Mouse (Mus musculus): ENCODE measurements at regions not wholly inside any gene's neighbourhood (a gene's known extent, or its start where the extent isn't known, plus 50 kb on each side); places are given as distances from the start of the nearest gene placed in this dataset.

DNA sequence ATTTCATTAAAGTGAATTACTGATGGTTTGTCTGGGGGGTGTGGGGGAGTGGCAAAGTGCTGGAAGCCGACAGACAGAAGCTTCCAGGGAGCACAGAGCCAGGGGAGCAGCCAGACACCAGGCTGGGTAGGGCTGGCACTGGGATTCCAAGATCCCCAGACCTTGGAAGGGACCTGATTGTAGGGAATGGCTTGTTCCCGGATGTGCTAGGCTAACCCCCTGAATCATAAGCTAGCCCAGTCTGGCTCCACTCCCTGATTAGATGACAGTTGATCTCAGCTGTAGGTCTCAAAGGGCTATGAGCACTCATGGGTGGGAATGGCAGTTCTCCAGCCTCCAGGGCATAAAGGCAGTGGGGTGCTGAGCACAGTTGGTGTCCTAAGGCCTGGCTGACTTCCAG, 94.8 kb upstream of the Ret start:
- Histone ChIP-seq H3K27ac (replicated peaks; ENCODE audit: low read depth, low read length) (no peak overlapping the region), H3K4me3 (replicated peaks; ENCODE audit: low read length) (no peak overlapping the region), H3K27me3 (ENCODE audit: control insufficient read depth, insufficient read depth, low read length) (no peaks in the 10 kb centered on the region), H3K4me2 (replicated peaks; ENCODE audit: low read depth, low read length, severe bottlenecking) (no peak overlapping the region), H3K9me3 (ENCODE audit: control insufficient read depth, low read length) (no peaks in the 10 kb centered on the region), H3K4me1 (ENCODE audit: control insufficient read depth, insufficient read depth, low read length) (no peaks in the 10 kb centered on the region), H3K9ac (ENCODE audit: low read depth, low read length, severe bottlenecking) (no peak overlapping the region), H3K36me3 (ENCODE audit: control insufficient read depth, insufficient read depth, low read length) (no peaks in the 10 kb centered on the region)
- WGBS: 55% methylated on average over 2 of the region's 2 CpGs
- no peak for DNase-seq (ENCODE audit: low spot score)
- no peak for ATAC-seq (ENCODE audit: low FRiP score, low read depth)
- TF ChIP-seq POLR2A (IDR thresholded peaks at IDR 0.05; ENCODE audit: borderline replicate concordance, extremely low read depth, insufficient read depth, insufficient read length): no peak

DNA sequence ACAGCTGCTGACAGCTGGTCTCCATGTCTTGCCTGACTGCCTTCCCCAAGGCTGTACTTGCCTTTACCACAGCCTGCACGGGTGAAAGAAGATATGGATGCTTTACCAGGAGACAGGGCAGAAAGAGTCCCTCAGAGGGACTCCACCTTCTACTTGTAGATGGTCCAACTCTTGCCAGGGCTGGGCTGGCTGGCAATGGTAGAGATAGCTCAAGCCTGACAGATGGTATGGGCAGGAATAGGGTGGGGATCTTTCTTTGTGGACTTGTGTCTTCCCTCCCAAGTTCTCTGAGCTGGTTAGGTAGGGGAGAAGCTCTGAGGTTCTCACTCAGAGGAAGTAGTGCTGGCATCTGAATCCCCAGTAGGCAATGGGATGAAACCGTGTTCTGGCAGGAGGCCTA, 93.9 kb upstream of the Ret start:
- H3K27me3 ChIP-seq (ENCODE audit: control insufficient read depth, insufficient read depth, low read length): no peaks in the 10 kb centered on the region
- TF ChIP-seq POLR2A (IDR thresholded peaks at IDR 0.05; ENCODE audit: borderline replicate concordance, extremely low read depth, insufficient read depth, insufficient read length): no peak
- ATAC-seq (ENCODE audit: low FRiP score, low read depth) (no peak), DNase-seq (ENCODE audit: low spot score) (no peak)
- H3K4me2 ChIP-seq (replicated peaks; ENCODE audit: low read depth, low read length, severe bottlenecking): no peak overlapping the region
- no peaks in the 10 kb centered on the region for H3K36me3 ChIP-seq (ENCODE audit: control insufficient read depth, insufficient read depth, low read length)
- 73% methylated on average over 2 of the region's 2 CpGs for WGBS
- H3K27ac ChIP-seq (replicated peaks; ENCODE audit: low read depth, low read length): no peak overlapping the region
- no peak overlapping the region for H3K4me3 ChIP-seq (replicated peaks; ENCODE audit: low read length)
- H3K9ac ChIP-seq (ENCODE audit: low read depth, low read length, severe bottlenecking): no peak overlapping the region
- H3K9me3 ChIP-seq (ENCODE audit: control insufficient read depth, low read length): no peaks in the 10 kb centered on the region
- no peaks in the 10 kb centered on the region for H3K4me1 ChIP-seq (ENCODE audit: control insufficient read depth, insufficient read depth, low read length)

DNA sequence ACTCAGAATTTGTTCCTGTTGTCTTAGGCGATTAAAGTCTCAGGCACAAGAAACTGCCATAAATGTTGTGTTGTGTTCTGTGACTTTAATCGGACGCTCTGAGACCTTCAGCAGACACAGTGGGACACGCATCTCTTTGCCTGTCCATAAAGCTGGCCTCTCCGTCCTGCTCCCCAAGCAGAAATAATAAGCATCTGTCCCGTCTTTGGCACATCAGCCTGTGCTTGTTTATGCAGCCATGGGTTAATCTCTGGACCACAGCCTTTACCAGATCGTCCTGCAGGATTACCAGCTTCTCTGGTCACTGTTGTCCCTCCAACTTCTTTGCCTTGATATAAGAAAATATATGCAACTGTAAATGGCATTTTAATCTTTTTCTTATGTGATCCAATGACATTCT, 87.7 kb upstream of the Ret start:
- Histone ChIP-seq H3K27ac (replicated peaks; ENCODE audit: low read depth, low read length) (no peak overlapping the region), H3K4me1 (ENCODE audit: control insufficient read depth, insufficient read depth, low read length) (no peaks in the 10 kb centered on the region), H3K9me3 (ENCODE audit: control insufficient read depth, low read length) (no peaks in the 10 kb centered on the region), H3K36me3 (ENCODE audit: control insufficient read depth, insufficient read depth, low read length) (no peaks in the 10 kb centered on the region), H3K4me3 (replicated peaks; ENCODE audit: low read length) (no peak overlapping the region), H3K4me2 (replicated peaks; ENCODE audit: low read depth, low read length, severe bottlenecking) (no peak overlapping the region), H3K9ac (ENCODE audit: low read depth, low read length, severe bottlenecking) (no peak overlapping the region), H3K27me3 (ENCODE audit: control insufficient read depth, insufficient read depth, low read length) (no peaks in the 10 kb centered on the region)
- TF ChIP-seq POLR2A (IDR thresholded peaks at IDR 0.05; ENCODE audit: borderline replicate concordance, extremely low read depth, insufficient read depth, insufficient read length): no peak
- ATAC-seq (ENCODE audit: low FRiP score, low read depth) (no peak), DNase-seq (ENCODE audit: low spot score) (no peak)
- WGBS: 81% methylated on average over 7 of the region's 7 CpGs

DNA sequence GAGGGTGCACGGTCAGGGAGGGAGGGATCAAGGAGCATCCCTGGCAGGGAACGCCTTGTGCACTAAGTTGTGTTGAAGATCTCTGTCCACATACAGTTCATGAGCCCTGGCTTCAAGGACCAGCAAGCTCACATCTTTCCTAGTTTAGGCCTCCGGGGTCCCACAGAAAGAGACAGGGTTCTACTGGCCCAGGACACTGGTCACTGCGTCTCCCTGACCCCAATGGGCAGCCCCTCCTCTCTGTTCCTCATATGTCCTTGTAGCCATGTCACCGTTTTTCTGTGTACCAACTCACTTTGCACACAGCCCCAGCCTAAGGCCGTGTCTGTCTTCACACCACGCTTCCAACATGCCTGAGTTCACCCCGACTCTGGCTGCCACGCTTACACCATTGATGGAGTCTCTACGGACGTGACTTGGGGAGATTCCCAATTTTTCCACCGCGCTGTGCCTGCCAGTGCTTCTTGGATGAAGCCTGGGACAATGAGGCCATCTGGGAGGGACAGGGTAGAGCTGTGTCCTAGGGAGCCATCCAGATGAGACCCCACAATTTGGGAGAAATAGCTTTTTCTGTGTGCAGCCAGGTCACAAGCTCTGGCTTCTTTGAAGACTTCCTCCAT, 86.5 kb upstream of the Ret start:
- no peaks in the 10 kb centered on the region for H3K9me3 ChIP-seq (ENCODE audit: control insufficient read depth, low read length)
- no peak for ATAC-seq (ENCODE audit: low FRiP score, low read depth)
- no peak for TF ChIP-seq POLR2A (IDR thresholded peaks at IDR 0.05; ENCODE audit: borderline replicate concordance, extremely low read depth, insufficient read depth, insufficient read length)
- no peak overlapping the region for H3K9ac ChIP-seq (ENCODE audit: low read depth, low read length, severe bottlenecking)
- no peaks in the 10 kb centered on the region for H3K27me3 ChIP-seq (ENCODE audit: control insufficient read depth, insufficient read depth, low read length)
- no peak overlapping the region for H3K27ac ChIP-seq (replicated peaks; ENCODE audit: low read depth, low read length)
- no peak for DNase-seq (ENCODE audit: low spot score)
- H3K4me1 ChIP-seq (ENCODE audit: control insufficient read depth, insufficient read depth, low read length): no peaks in the 10 kb centered on the region
- H3K4me3 ChIP-seq (replicated peaks; ENCODE audit: low read length): no peak overlapping the region
- no peak overlapping the region for H3K4me2 ChIP-seq (replicated peaks; ENCODE audit: low read depth, low read length, severe bottlenecking)
- 89% methylated on average over 13 of the region's 13 CpGs for WGBS
- no peaks in the 10 kb centered on the region for H3K36me3 ChIP-seq (ENCODE audit: control insufficient read depth, insufficient read depth, low read length)

DNA sequence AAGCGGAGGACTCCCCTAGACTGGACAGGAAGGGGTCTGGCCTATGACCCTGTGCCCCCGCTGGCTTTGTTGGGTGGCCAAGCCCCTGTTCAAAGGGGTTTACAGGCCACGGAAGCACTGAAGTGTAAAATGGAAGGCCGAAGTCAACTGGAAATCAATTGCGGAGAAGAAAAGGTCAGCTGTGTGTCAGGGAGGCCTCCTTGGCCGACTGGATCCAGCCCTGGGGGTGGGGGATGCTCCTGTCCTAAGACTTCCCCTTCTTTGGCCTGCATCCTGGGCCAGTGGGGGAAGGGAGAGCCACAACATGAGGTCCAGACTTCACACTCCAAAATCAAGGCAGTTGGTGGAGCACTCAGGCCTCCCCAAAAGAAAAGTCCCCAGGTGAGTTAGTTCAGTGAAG, 66.4 kb upstream of the Ret start:
- no peak for TF ChIP-seq POLR2A (IDR thresholded peaks at IDR 0.05; ENCODE audit: borderline replicate concordance, extremely low read depth, insufficient read depth, insufficient read length)
- 31% methylated on average over 6 of the region's 6 CpGs for WGBS
- DNase-seq (ENCODE audit: low spot score) (no peak), ATAC-seq (ENCODE audit: low FRiP score, low read depth) (no peak)
- Histone ChIP-seq H3K9me3 (ENCODE audit: control insufficient read depth, low read length) (no peaks in the 10 kb centered on the region), H3K27me3 (ENCODE audit: control insufficient read depth, insufficient read depth, low read length) (no peaks in the 10 kb centered on the region), H3K36me3 (ENCODE audit: control insufficient read depth, insufficient read depth, low read length) (no peaks in the 10 kb centered on the region), H3K9ac (ENCODE audit: low read depth, low read length, severe bottlenecking) (no peak overlapping the region), H3K4me1 (ENCODE audit: control insufficient read depth, insufficient read depth, low read length) (0 out of 2 replicates have a peak, but pooled peaks cover 4% of the 10 kb centered on the region), H3K4me3 (replicated peaks; ENCODE audit: low read length) (no peak overlapping the region), H3K4me2 (replicated peaks; ENCODE audit: low read depth, low read length, severe bottlenecking) (no peak overlapping the region), H3K27ac (replicated peaks; ENCODE audit: low read depth, low read length) (no peak overlapping the region)

DNA sequence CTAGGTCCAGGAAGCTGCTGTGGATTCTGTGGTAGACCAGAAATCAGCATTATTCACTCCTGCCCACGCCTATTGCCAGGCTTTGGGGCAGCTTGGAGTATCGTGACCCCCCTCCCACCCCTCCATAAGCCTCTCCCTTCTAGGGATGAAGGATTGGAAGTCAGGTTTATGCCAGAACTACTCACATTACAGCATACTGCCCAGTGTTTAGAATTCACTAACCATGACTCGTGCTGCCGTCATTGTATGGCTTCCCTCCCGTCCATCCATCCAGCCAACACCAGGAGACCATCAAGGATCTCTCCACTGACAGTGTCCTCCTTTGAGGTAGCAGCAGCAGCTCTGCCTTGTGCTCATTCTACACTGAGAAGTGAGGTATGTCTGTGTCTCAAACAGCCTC, 62.4 kb upstream of the Ret start:
- 0 out of 2 replicates have a peak, but pooled peaks cover 4% of the 10 kb centered on the region for H3K4me1 ChIP-seq (ENCODE audit: control insufficient read depth, insufficient read depth, low read length)
- no peak overlapping the region for H3K4me2 ChIP-seq (replicated peaks; ENCODE audit: low read depth, low read length, severe bottlenecking)
- H3K9me3 ChIP-seq (ENCODE audit: control insufficient read depth, low read length): no peaks in the 10 kb centered on the region
- ATAC-seq (ENCODE audit: low FRiP score, low read depth) (no peak), DNase-seq (ENCODE audit: low spot score) (no peak)
- H3K4me3 ChIP-seq (replicated peaks; ENCODE audit: low read length): no peak overlapping the region
- WGBS: 71% methylated on average over 5 of the region's 5 CpGs
- no peak overlapping the region for H3K9ac ChIP-seq (ENCODE audit: low read depth, low read length, severe bottlenecking)
- no peak overlapping the region for H3K27ac ChIP-seq (replicated peaks; ENCODE audit: low read depth, low read length)
- H3K36me3 ChIP-seq (ENCODE audit: control insufficient read depth, insufficient read depth, low read length): no peaks in the 10 kb centered on the region
- H3K27me3 ChIP-seq (ENCODE audit: control insufficient read depth, insufficient read depth, low read length): no peaks in the 10 kb centered on the region
- TF ChIP-seq POLR2A (IDR thresholded peaks at IDR 0.05; ENCODE audit: borderline replicate concordance, extremely low read depth, insufficient read depth, insufficient read length): no peak

Measured in limb, embryonic 14.5 days (tissue).